Mouse (Mus musculus): Measurements from ENCODE around the gene Uba6. TPM values are rescaled to one million over a fixed set of nuclear protein-coding genes. Genes with fewer than 3 reads are reported as not detected.

Uba6 gene
- 0.53 TPM in 1 of 2 replicates, not detected in the other for polyA plus RNA-seq (2012; ENCODE audit: insufficient read depth, low replicate concordance)

- Histone ChIP-seq H3K4me3 (replicated peaks) (peak within 1 kb of the TSS; percentile 98), H3K36me3 (replicated peaks; ENCODE audit: low read length) (peaks cover 17% of the 10 kb centered on the region), H3K27me3 (replicated peaks) (no peaks in the 10 kb centered on the region), H3K9me3 (no peaks in the 10 kb centered on the region), H3K4me1 (peaks cover 11% of the 10 kb centered on the region; the same call in 1 of the 2 replicates)
- TF ChIP-seq GATA1 (IDR thresholded peaks at IDR 0.05; ENCODE audit: borderline replicate concordance, low read length), result no peak
- TF ChIP-seq FLI1 (IDR thresholded peaks at IDR 0.05; ENCODE audit: low read length), result peak; percentile 56; the same call in 1 of the 2 replicates
These were observed at the start of gene Uba6 for GRCm38 (mm10) chr5:86172449-86173161. Gene Uba6, minus strand, starts transcription at chr5:86172803.

- peaks cover 4% of the 10 kb centered on the region; the same call in 1 of the 2 replicates for H3K4me1 ChIP-seq
- TF ChIP-seq GATA1 (IDR thresholded peaks at IDR 0.05; ENCODE audit: borderline replicate concordance, low read length), result no peak
- TF ChIP-seq FLI1 (IDR thresholded peaks at IDR 0.05; ENCODE audit: low read length), result no peak
These were observed 25.2 kb upstream of the Uba6 start, which contains the start of gene Gnrhr for GRCm38 (mm10) chr5:86197801-86198200. Gene Gnrhr, minus strand, starts transcription at chr5:86197901.

GRCm38 (mm10) chr5:86191356-86191755 is 18.8 kb upstream of the Uba6 start:
- no peaks in the 10 kb centered on the region for H3K36me3 ChIP-seq (replicated peaks; ENCODE audit: low read length)
- H3K4me1 ChIP-seq, result peaks cover 8% of the 10 kb centered on the region; the same call in 1 of the 2 replicates
- no peak overlapping the region for H3K4me3 ChIP-seq (replicated peaks)
- no peaks in the 10 kb centered on the region for H3K27me3 ChIP-seq (replicated peaks)
- TF ChIP-seq GATA1 (IDR thresholded peaks at IDR 0.05; ENCODE audit: borderline replicate concordance, low read length) (no peak), FLI1 (IDR thresholded peaks at IDR 0.05; ENCODE audit: low read length) (no peak)
- no peaks in the 10 kb centered on the region for H3K9me3 ChIP-seq

More at GRCm38 (mm10) chr5:86197801-86198200, 25.2 kb upstream of the Uba6 start, which contains the start of gene Gnrhr:
- no peak within 1 kb of the TSS for H3K4me3 ChIP-seq (replicated peaks)
- no peaks in the 10 kb centered on the region for H3K9me3 ChIP-seq
- H3K27me3 ChIP-seq (replicated peaks), result no peaks in the 10 kb centered on the region
- H3K36me3 ChIP-seq (replicated peaks; ENCODE audit: low read length), result no peaks in the 10 kb centered on the region

- Histone ChIP-seq H3K9me3 (no peaks in the 10 kb centered on the region), H3K4me3 (replicated peaks) (no peak overlapping the region), H3K4me1 (peaks cover 8% of the 10 kb centered on the region; the same call in 1 of the 2 replicates), H3K27me3 (replicated peaks) (no peaks in the 10 kb centered on the region), H3K36me3 (replicated peaks; ENCODE audit: low read length) (no peaks in the 10 kb centered on the region)
- no peak for TF ChIP-seq FLI1 (IDR thresholded peaks at IDR 0.05; ENCODE audit: low read length)
- TF ChIP-seq GATA1 (IDR thresholded peaks at IDR 0.05; ENCODE audit: borderline replicate concordance, low read length), result no peak
These were observed 18.2 kb upstream of the Uba6 start for GRCm38 (mm10) chr5:86190770-86191169.

GRCm38 (mm10) chr5:86190290-86190689 is 17.7 kb upstream of the Uba6 start:
- no peaks in the 10 kb centered on the region for H3K27me3 ChIP-seq (replicated peaks)
- no peaks in the 10 kb centered on the region for H3K36me3 ChIP-seq (replicated peaks; ENCODE audit: low read length)
- H3K4me1 ChIP-seq, result peaks cover 8% of the 10 kb centered on the region; the same call in 1 of the 2 replicates
- no peak overlapping the region for H3K4me3 ChIP-seq (replicated peaks)
- H3K9me3 ChIP-seq, result no peaks in the 10 kb centered on the region
- TF ChIP-seq FLI1 (IDR thresholded peaks at IDR 0.05; ENCODE audit: low read length) (no peak), GATA1 (IDR thresholded peaks at IDR 0.05; ENCODE audit: borderline replicate concordance, low read length) (no peak)

GRCm38 (mm10) chr5:86187441-86187840 is 14.8 kb upstream of the Uba6 start:
- TF ChIP-seq GATA1 (IDR thresholded peaks at IDR 0.05; ENCODE audit: borderline replicate concordance, low read length), result no peak
- no peak for TF ChIP-seq FLI1 (IDR thresholded peaks at IDR 0.05; ENCODE audit: low read length)
- H3K9me3 ChIP-seq, result no peaks in the 10 kb centered on the region
- H3K27me3 ChIP-seq (replicated peaks), result no peaks in the 10 kb centered on the region
- H3K4me3 ChIP-seq (replicated peaks), result no peak overlapping the region
- peaks cover 4% of the 10 kb centered on the region; the same call in 1 of the 2 replicates for H3K4me1 ChIP-seq
- no peaks in the 10 kb centered on the region for H3K36me3 ChIP-seq (replicated peaks; ENCODE audit: low read length)

- H3K27me3 ChIP-seq (replicated peaks), result no peaks in the 10 kb centered on the region
- H3K4me3 ChIP-seq (replicated peaks), result no peak overlapping the region
- H3K36me3 ChIP-seq (replicated peaks; ENCODE audit: low read length), result peaks cover 6% of the 10 kb centered on the region
- no peaks in the 10 kb centered on the region for H3K9me3 ChIP-seq
- TF ChIP-seq GATA1 (IDR thresholded peaks at IDR 0.05; ENCODE audit: borderline replicate concordance, low read length) (no peak), FLI1 (IDR thresholded peaks at IDR 0.05; ENCODE audit: low read length) (no peak)
- peaks cover 11% of the 10 kb centered on the region; the same call in 1 of the 2 replicates for H3K4me1 ChIP-seq
These were observed 1.2 kb upstream of the Uba6 start for GRCm38 (mm10) chr5:86173778-86174177.

GRCm38 (mm10) chr5:86172088-86172448 is 535 bp downstream of the Uba6 start:
- TF ChIP-seq FLI1 (IDR thresholded peaks at IDR 0.05; ENCODE audit: low read length), result no peak
- TF ChIP-seq GATA1 (IDR thresholded peaks at IDR 0.05; ENCODE audit: borderline replicate concordance, low read length), result no peak
- H3K36me3 ChIP-seq (replicated peaks; ENCODE audit: low read length), result peaks cover 22% of the 10 kb centered on the region

GRCm38 (mm10) chr5:86129828-86130227 is 42.8 kb downstream of the Uba6 start:
- H3K36me3 ChIP-seq (replicated peaks; ENCODE audit: low read length), result peaks cover 70% of the 10 kb centered on the region
- H3K4me3 ChIP-seq (replicated peaks), result no peak overlapping the region
- peaks cover 7% of the 10 kb centered on the region; the same call in 1 of the 2 replicates for H3K4me1 ChIP-seq
- no peak for TF ChIP-seq GATA1 (IDR thresholded peaks at IDR 0.05; ENCODE audit: borderline replicate concordance, low read length)
- H3K27me3 ChIP-seq (replicated peaks), result no peaks in the 10 kb centered on the region
- no peaks in the 10 kb centered on the region for H3K9me3 ChIP-seq

More at GRCm38 (mm10) chr5:86172088-86172448, 535 bp downstream of the Uba6 start:
- Histone ChIP-seq H3K4me3 (replicated peaks) (peak overlapping the region; percentile 98), H3K27me3 (replicated peaks) (no peaks in the 10 kb centered on the region), H3K9me3 (no peaks in the 10 kb centered on the region), H3K4me1 (peaks cover 11% of the 10 kb centered on the region; the same call in 1 of the 2 replicates)

GRCm38 (mm10) chr5:86128749-86129148 is 43.9 kb downstream of the Uba6 start:
- H3K36me3 ChIP-seq (replicated peaks; ENCODE audit: low read length), result peaks cover 70% of the 10 kb centered on the region
- peaks cover 7% of the 10 kb centered on the region; the same call in 1 of the 2 replicates for H3K4me1 ChIP-seq
- H3K4me3 ChIP-seq (replicated peaks), result no peak overlapping the region
- H3K27me3 ChIP-seq (replicated peaks), result no peaks in the 10 kb centered on the region
- H3K9me3 ChIP-seq, result no peaks in the 10 kb centered on the region
- TF ChIP-seq GATA1 (IDR thresholded peaks at IDR 0.05; ENCODE audit: borderline replicate concordance, low read length) (no peak), FLI1 (IDR thresholded peaks at IDR 0.05; ENCODE audit: low read length) (no peak)
